Mouse (Mus musculus) C2C12 (cell line): ENCODE measurements around the gene Ccnd3.

Source experiments
- CEBPB ChIP-seq: IDR thresholded peaks from one replicate; pipeline ENCODE4 v1.6.1; 2011; ENCODE audit warnings: low read depth, mild to moderate bottlenecking, control low read depth, moderate library complexity
- CTCF ChIP-seq: IDR thresholded peaks from one replicate; pipeline ENCODE4 v1.5.1; 2011; ENCODE audit not compliant: control insufficient read depth, insufficient read depth, insufficient read length
- FOSL1 ChIP-seq: IDR thresholded peaks from one replicate; pipeline ENCODE4 v1.8.0; 2011; ENCODE audit warnings: mild to moderate bottlenecking, low read length; ENCODE audit not compliant: poor library complexity, insufficient read depth, severe bottlenecking
- MAX ChIP-seq: IDR thresholded peaks from one replicate; pipeline ENCODE4 v1.6.1; 2011; ENCODE audit warnings: mild to moderate bottlenecking, control low read depth
- MYOD1 ChIP-seq: IDR thresholded peaks from one replicate; pipeline ENCODE4 v1.6.1; 2011; ENCODE audit warnings: low read depth; ENCODE audit not compliant: control insufficient read depth, insufficient read length

GRCm38 (mm10) chr17:47609182-47609581, 104.3 kb downstream of the Ccnd3 start:
- TF ChIP-seq MYOD1 (no peak), CTCF (no peak), FOSL1 (no peak), MAX (no peak), CEBPB (no peak)
